ENCODE assay signal across 13 mouse cellular contexts in genomic region chr11:3313294-3313693, GRCm38 (mm10). TPM values are rescaled to one million over a fixed set of nuclear protein-coding genes. Genes with fewer than 3 reads are reported as not detected.
DNase-seq lines count a peak whose midpoint lies in the region; ATAC-seq lines count a peak whose summit lies in the region.
"Had no signal": no experiment of that assay in that cellular context is flagged by ENCODE, and none has a peak within 500 bp of the region (broad histone marks: within the 10 kb centered on the region; RNA-seq: fewer than 3 reads in every experiment).

No protein-coding gene starts in this region.

- no peak overlapping the region for H3K4me2 ChIP-seq in kidney, embryonic 15.5 days
- H3K4me2 ChIP-seq in heart, embryonic 12.5 days = no peak overlapping the region
- H3K4me2 ChIP-seq: neural tube, embryonic 15.5 days had no signal

- no peak overlapping the region for H3K27ac ChIP-seq in kidney, embryonic 15.5 days
- no peak overlapping the region for H3K27ac ChIP-seq in heart, embryonic 12.5 days (ENCODE audit: poor library complexity, severe bottlenecking)
- H3K27ac ChIP-seq: embryonic facial prominence, embryonic 10.5 days; heart, adult 2 months; liver, embryonic 14.5 days; macrophage; neural tube, embryonic 15.5 days had no signal

- H3K27me3 ChIP-seq in kidney, embryonic 15.5 days = no peaks in the 10 kb centered on the region
- H3K27me3 ChIP-seq in heart, embryonic 12.5 days (replicated peaks) = no peaks in the 10 kb centered on the region
- H3K27me3 ChIP-seq: neural tube, embryonic 15.5 days had no signal

- no peak for DNase-seq in kidney, postnatal 36 days
- peak; percentile 72 for DNase-seq in CD4-positive helper T cell, adult 2 months (ENCODE audit: low read depth, low spot score)
- peak; percentile 47 for DNase-seq in MN1 (ENCODE audit: low spot score)
- no peak for DNase-seq in ovary, postnatal 36 days (ENCODE audit: low spot score)
- DNase-seq in gastrocnemius, postnatal 36 days = no peak

- intact Hi-C loops in gastrocnemius, postnatal 36 days (cut with DNase I) = loop anchor here (5.0 kb wide), 1 partner anchor 46 kb away; the partner anchor contains the start of gene Drg1

- peaks cover 49% of the 10 kb centered on the region for H3K36me3 ChIP-seq in kidney, embryonic 15.5 days
- peaks cover 49% of the 10 kb centered on the region for H3K36me3 ChIP-seq in heart, embryonic 12.5 days

- 0 out of 2 replicates have a peak, but pooled peaks cover 5% of the 10 kb centered on the region for H3K4me1 ChIP-seq in kidney, embryonic 15.5 days
- peaks cover 13% of the 10 kb centered on the region for H3K4me1 ChIP-seq in heart, embryonic 12.5 days (replicated peaks)
- H3K4me1 ChIP-seq: embryonic facial prominence, embryonic 10.5 days; neural tube, embryonic 15.5 days had no signal

- no peak overlapping the region for H3K9ac ChIP-seq in kidney, embryonic 15.5 days
- no peak overlapping the region for H3K9ac ChIP-seq in heart, embryonic 12.5 days
- H3K9ac ChIP-seq: liver, embryonic 14.5 days; neural tube, embryonic 15.5 days had no signal

- peak; percentile 38; the same call in 1 of the 2 replicates for ATAC-seq in kidney, embryonic 15.5 days (replicated peaks; ENCODE audit: low FRiP score)
- peak; percentile 43; the same call in 1 of the 2 replicates for ATAC-seq in megakaryocyte, adult 5-6 weeks (ENCODE audit: poor library complexity, severe bottlenecking)
- no peak for ATAC-seq in heart, embryonic 12.5 days (ENCODE audit: insufficient number of reproducible peaks, low FRiP score)

- no peak overlapping the region for H3K4me3 ChIP-seq in kidney, embryonic 15.5 days (replicated peaks)
- H3K4me3 ChIP-seq in heart, embryonic 12.5 days = no peak overlapping the region
- H3K4me3 ChIP-seq: embryonic facial prominence, embryonic 10.5 days; heart, adult 2 months; neural tube, embryonic 15.5 days had no signal

- no peaks in the 10 kb centered on the region for H3K9me3 ChIP-seq in kidney, embryonic 15.5 days (replicated peaks)
- no peaks in the 10 kb centered on the region; the same call in 1 of the 2 replicates for H3K9me3 ChIP-seq in heart, embryonic 12.5 days (replicated peaks)
- H3K9me3 ChIP-seq: neural tube, embryonic 15.5 days had no signal

- 80% methylated on average over 1 of the region's 1 CpGs for WGBS in kidney, embryonic 15.5 days
- 76% methylated on average over 1 of the region's 1 CpGs for WGBS in heart, embryonic 12.5 days

RNA-seq across cellular contexts. Expression of gene Pik3ip1, which starts 16.9 kb away (rescaled TPM):
- polyA plus RNA-seq in kidney, embryonic 15.5 days (2015; fragmentation: Nextera tagmentation; extraction: Ambion mirVana) = 11.4 and 13.2 TPM in 2 replicates
- total RNA-seq in megakaryocyte, adult 5-6 weeks (2015) = 1.0 and 3.3 TPM in 2 replicates
- 2.6 and 3.8 TPM in 2 replicates for total RNA-seq in megakaryocyte, adult 5-6 weeks (2017)
- 20.2 and 21.3 TPM in 2 replicates for polyA plus RNA-seq in heart, embryonic 12.5 days (2016; fragmentation: Nextera tagmentation; extraction: Ambion mirVana)
- total RNA-seq in gastrocnemius, postnatal 36 days (2021) = 10 to 100 TPM; 21.2 to 25.0 TPM

RNA-seq across cellular contexts. Expression of gene Patz1, which starts 24.6 kb away (rescaled TPM):
- polyA plus RNA-seq in kidney, embryonic 15.5 days (2015; fragmentation: Nextera tagmentation; extraction: Ambion mirVana) = 57.3 and 60.4 TPM in 2 replicates
- total RNA-seq in megakaryocyte, adult 5-6 weeks (2015) = 25.6 and 27.7 TPM in 2 replicates
- total RNA-seq in megakaryocyte, adult 5-6 weeks (2017) = 27.2 and 33.2 TPM in 2 replicates
- 35.6 and 39.5 TPM in 2 replicates for polyA plus RNA-seq in heart, embryonic 12.5 days (2016; fragmentation: Nextera tagmentation; extraction: Ambion mirVana)
- 10 to 100 TPM in 1 of 2 experiments, 1 to 10 TPM in 1; 8.3 to 19.4 TPM for total RNA-seq in gastrocnemius, postnatal 36 days (2021)

RNA-seq across cellular contexts. Expression of gene Drg1, which starts 47.1 kb away (rescaled TPM):
- 223 and 224 TPM in 2 replicates for polyA plus RNA-seq in kidney, embryonic 15.5 days (2015; fragmentation: Nextera tagmentation; extraction: Ambion mirVana)
- total RNA-seq in megakaryocyte, adult 5-6 weeks (2015) = 127 and 137 TPM in 2 replicates
- total RNA-seq in megakaryocyte, adult 5-6 weeks (2017) = 119 and 124 TPM in 2 replicates
- 159 and 171 TPM in 2 replicates for polyA plus RNA-seq in heart, embryonic 12.5 days (2016; fragmentation: Nextera tagmentation; extraction: Ambion mirVana)
- total RNA-seq in gastrocnemius, postnatal 36 days (2021) = 10 to 100 TPM; 36.4 to 45.4 TPM

Comparison
In these comparisons a context has a peak if more than half of its experiments do, and no peak if none do; other contexts are left out.
1. DNase-seq: peak in CD4-positive helper T cell, adult 2 months (single experiment) and MN1 (single experiment); none in kidney, postnatal 36 days (0 of 2), ovary, postnatal 36 days (single experiment) and gastrocnemius, postnatal 36 days (0 of 2).
2. RNA of gene Pik3ip1, which starts 16.9 kb away (total RNA-seq): 21.2 to 25.0 TPM in gastrocnemius, postnatal 36 days; 1.0 to 3.8 TPM in megakaryocyte, adult 5-6 weeks; every median in the first group is over 4 times any median in the second.